Mouse (Mus musculus) activated CD4-positive, CD25-positive, alpha-beta regulatory T cell, adult 4 months (primary cell): ENCODE measurements around the gene Mgrn1. TPM values are rescaled to one million over a fixed set of nuclear protein-coding genes. Genes with fewer than 3 reads are reported as not detected.

ENCODE experiments used
- polyA plus RNA-seq, 2 experiments: library from polyadenylated mRNA; unstranded; fragments of 100-300 nt; shearing (Covaris generic); gene quantifications; one replicate each; pipeline ENCODE4 v1.2.1; 2017

The Mgrn1 gene
- polyA plus RNA-seq, 2 experiments from 2014 or later: 25.9 to 33.6 TPM

Other genes starting within 250 kb of the Mgrn1 start
- 1 to 10 TPM in 1 of 2 experiments, under 1 TPM in 1; 0.79 to 1.1 TPM for gene Vasn, start 246.3 kb upstream of the Mgrn1 start, polyA plus RNA-seq
- gene Dnaja3, start 246.3 kb upstream of the Mgrn1 start, polyA plus RNA-seq: 10 to 100 TPM; 17.3 to 22.8 TPM
- 100 to 1,000 TPM in 1 of 2 experiments, 10 to 100 TPM in 1; 98.7 to 102 TPM for gene Coro7, start 206.5 kb upstream of the Mgrn1 start, polyA plus RNA-seq
- 10 to 100 TPM; 17.9 to 18.3 TPM for gene Nmral1, start 166.9 kb upstream of the Mgrn1 start, polyA plus RNA-seq
- 100 to 1,000 TPM; 121 to 122 TPM for gene Hmox2, start 159.9 kb upstream of the Mgrn1 start, polyA plus RNA-seq
- gene Cdip1, start 96.0 kb upstream of the Mgrn1 start, polyA plus RNA-seq: 10 to 100 TPM; 27.3 to 27.6 TPM
- 1 to 10 TPM in 1 of 2 experiments, under 1 TPM in 1; 0.88 to 1.4 TPM for gene 4930562C15Rik, start 50.8 kb upstream of the Mgrn1 start, polyA plus RNA-seq
- gene Ubald1, start 5.9 kb upstream of the Mgrn1 start, polyA plus RNA-seq: 10 to 100 TPM; 26.7 to 26.8 TPM
- gene Nudt16l1, start 52.5 kb downstream of the Mgrn1 start, polyA plus RNA-seq: 10 to 100 TPM; 86.6 to 90.3 TPM
- 10 to 100 TPM; 29.7 to 31.8 TPM for gene Anks3, start 78.0 kb downstream of the Mgrn1 start, polyA plus RNA-seq
- gene Sept12, start 111.6 kb downstream of the Mgrn1 start, polyA plus RNA-seq: not detected
- gene Smim22, start 121.0 kb downstream of the Mgrn1 start, polyA plus RNA-seq: not detected
- gene Rogdi, start 127.3 kb downstream of the Mgrn1 start, polyA plus RNA-seq: 10 to 100 TPM; 18.5 to 23.5 TPM
- gene Glyr1, start 163.6 kb downstream of the Mgrn1 start, polyA plus RNA-seq: 10 to 100 TPM; 66.1 to 82.5 TPM
- gene Ubn1, start 163.8 kb downstream of the Mgrn1 start, polyA plus RNA-seq: 10 to 100 TPM; 28.7 to 41.5 TPM
- gene Ppl, start 246.2 kb downstream of the Mgrn1 start, polyA plus RNA-seq: under 1 TPM in 1 of 2 experiments, not detected in 1; 0.17 TPM